Mouse (Mus musculus): ENCODE measurements at regions not wholly inside any gene's neighbourhood (a gene's known extent, or its start where the extent isn't known, plus 50 kb on each side); places are given as distances from the start of the nearest gene placed in this dataset.

DNA sequence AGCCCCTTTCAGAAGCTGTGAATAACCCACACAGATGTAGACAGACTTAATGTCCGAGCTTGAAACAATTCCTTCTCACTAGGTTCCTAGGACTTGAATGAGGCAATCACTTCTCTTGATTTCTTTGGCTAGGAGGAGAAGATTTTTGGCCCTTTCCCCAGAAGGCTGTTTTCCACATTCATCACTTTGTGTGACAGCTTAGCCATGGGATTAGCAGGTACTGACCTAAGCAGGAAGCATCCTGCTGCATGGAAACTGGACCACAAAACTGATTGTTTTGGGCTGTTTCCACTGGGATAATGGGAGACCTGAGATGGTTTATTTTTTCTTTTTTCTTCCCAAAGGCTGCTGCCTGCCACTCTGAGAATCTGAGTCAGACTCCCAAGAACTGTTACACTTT is 469.3 kb upstream of the Sel1l start:
- TF ChIP-seq CTCF (IDR thresholded peaks at IDR 0.05; ENCODE audit: insufficient read depth, low read length) = no peak
- no peak for TF ChIP-seq POLR2A (IDR thresholded peaks at IDR 0.05; ENCODE audit: borderline replicate concordance, extremely low read depth, low read depth, low read length)

Data from lung, adult 2 months (tissue).